Mouse (Mus musculus): ENCODE results near the gene Gas8. TPM values are rescaled to one million over a fixed set of nuclear protein-coding genes. Genes with fewer than 3 reads are reported as not detected.
"Not testable (repeated sequence)": the region's sequence is repeated elsewhere in the genome, so short reads cannot be mapped to it uniquely, and the experiment has no call there.

Gas8 gene
- total RNA-seq, 2 experiments from 2014 or later, result 12.1 to 14.7 TPM

GRCm38 (mm10) chr8:123514781-123515539 is 3.7 kb upstream of the Gas8 start, which contains the start of gene Dbndd1:
Dbndd1 (minus strand) TSS chr8:123515463.
- DNase-seq, result peak; percentile 35 to 62

DNA sequence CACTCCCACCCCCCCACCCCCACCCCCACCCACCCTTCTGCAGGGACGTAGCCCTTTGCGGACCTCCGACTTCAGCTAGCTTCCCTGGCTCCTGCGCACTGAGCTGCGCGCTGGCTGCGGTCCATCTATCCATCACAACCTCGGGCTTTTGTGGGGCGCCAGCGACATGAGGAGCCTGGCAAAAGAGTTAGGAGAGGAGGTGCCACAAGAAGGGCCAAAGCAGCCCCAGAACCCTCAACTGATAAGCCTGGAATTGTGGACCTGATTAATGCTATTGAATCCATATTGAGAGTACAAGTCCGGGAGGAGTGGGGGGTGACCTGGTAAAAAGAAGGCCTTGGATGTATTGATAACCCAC is 3.1 kb upstream of the Gas8 start:
- peak in 1 of 2 experiments; percentile 19 for DNase-seq

GRCm38 (mm10) chr8:123516596-123516995 is 2.0 kb upstream of the Gas8 start:
- DNase-seq, result peak; percentile 88 to 91

DNA sequence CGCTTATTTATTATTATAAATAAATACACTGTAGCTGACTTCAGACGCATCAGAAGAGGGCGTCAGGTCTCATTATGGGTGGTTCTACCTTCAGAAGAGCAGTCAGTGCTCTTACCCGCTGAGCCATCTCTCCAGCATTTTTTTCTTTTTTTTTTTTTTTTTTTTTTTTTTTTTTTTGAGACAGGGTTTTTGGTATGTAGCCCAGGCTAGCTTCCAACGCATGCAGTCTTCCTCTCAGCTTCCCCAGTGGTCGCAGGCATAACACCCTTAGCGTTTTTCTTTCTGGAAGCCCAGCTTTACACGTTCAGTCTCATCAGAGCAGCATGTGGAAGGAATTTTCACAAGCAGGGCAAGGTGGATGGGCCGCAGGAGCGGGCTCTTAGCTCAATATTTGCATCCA is 462 bp upstream of the Gas8 start:
- no peak for DNase-seq

DNA sequence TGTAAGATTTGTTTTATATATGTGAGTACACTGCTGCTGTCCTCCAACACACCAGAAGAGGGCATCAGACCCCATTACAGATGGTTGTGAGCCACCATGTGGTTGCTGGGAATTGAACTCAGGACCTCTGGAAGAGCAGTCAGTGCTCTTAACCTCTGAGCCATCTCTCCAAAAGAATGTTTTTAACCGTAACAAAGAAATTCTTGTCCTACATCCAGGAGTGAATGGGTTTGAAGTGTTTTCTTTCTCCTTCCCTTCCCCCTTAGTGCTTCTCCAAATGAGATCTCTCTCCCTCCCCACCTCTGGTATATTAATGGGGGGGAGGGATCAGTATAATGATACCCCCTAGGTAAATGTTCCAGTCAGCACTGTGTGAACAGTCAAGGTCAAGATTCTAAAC is 1.4 kb downstream of the Gas8 start:
- not testable (repeated sequence) for DNase-seq

GRCm38 (mm10) chr8:123527720-123528489 is 9.3 kb downstream of the Gas8 start:
- DNase-seq, result no peak

- no peak for DNase-seq
Observed at GRCm38 (mm10) chr8:123536242-123536989, 17.8 kb downstream of the Gas8 start.

GRCm38 (mm10) chr8:123536990-123537380 is 18.4 kb downstream of the Gas8 start:
- no peak for DNase-seq

GRCm38 (mm10) chr8:123537641-123538040 is 19.0 kb downstream of the Gas8 start:
- DNase-seq, result not testable (repeated sequence)

- DNase-seq, result not testable (repeated sequence)
Observed at GRCm38 (mm10) chr8:123564221-123564620, 45.6 kb downstream of the Gas8 start.

- DNase-seq, result peak in 1 of 2 experiments; percentile 0
Observed at GRCm38 (mm10) chr8:123575386-123575785, 56.8 kb downstream of the Gas8 start.

Other genes starting within 250 kb of the Gas8 start
- gene Fanca, start 200.3 kb upstream of the Gas8 start, total RNA-seq (2021), result 10 to 100 TPM in 1 of 2 experiments, 1 to 10 TPM in 1; 1.9 to 10.5 TPM
- gene Spire2, start 186.1 kb upstream of the Gas8 start, total RNA-seq (2021), result 1 to 10 TPM; 1.1 to 1.4 TPM
- gene Tcf25, start 145.1 kb upstream of the Gas8 start, total RNA-seq (2021), result 100 to 1,000 TPM; 213 to 255 TPM
- gene Mc1r, start 111.7 kb upstream of the Gas8 start, total RNA-seq (2021), result not detected
- gene Tubb3, start 107.4 kb upstream of the Gas8 start, total RNA-seq (2021), result 1 to 10 TPM; 4.5 to 4.7 TPM
- gene Def8, start 95.3 kb upstream of the Gas8 start, total RNA-seq (2021), result 10 to 100 TPM; 21.7 to 32.6 TPM
- gene Afg3l1, start 40.9 kb upstream of the Gas8 start, total RNA-seq (2021), result 10 to 100 TPM; 64.2 TPM
- under 1 TPM in 1 of 2 experiments, not detected in 1; 0.43 TPM for gene Dbndd1, start 3.4 kb upstream of the Gas8 start, total RNA-seq (2021)
- 10 to 100 TPM; 40.8 to 55.7 TPM for gene Rhou, start 135.1 kb downstream of the Gas8 start, total RNA-seq (2021)

All from adrenal gland, postnatal 36 days (tissue).